Mouse (Mus musculus) left cerebral cortex, adult 2 months (tissue): ENCODE data around the gene Zfp523. TPM values are rescaled to one million over a fixed set of nuclear protein-coding genes. Genes with fewer than 3 reads are reported as not detected.

ENCODE experiments used
- DNase-seq, 2 experiments: peaks; one replicate each; pipeline ENCODE4 v3.0.0; 2021 to 2022; ENCODE audit warnings: low spot score in 2 of 2, mixed read lengths in 1 of 2; ENCODE audit errors: extremely low spot score in 1 of 2
- H3K27ac ChIP-seq: fragments of 200-600 bp; 2 replicates; pipeline ENCODE4 v1.8.1; 2022
- H3K4me3 ChIP-seq: fragments of 200-600 bp; 2 replicates; pipeline ENCODE4 v1.8.1; 2022
- CTCF ChIP-seq: fragments of 200-600 bp; IDR thresholded peaks from 2 replicates; pipeline ENCODE4 v1.8.1; 2022; ENCODE audit warnings: antibody characterized with exemption, mild to moderate bottlenecking, moderate library complexity
- intact Hi-C: fragments of 180-260 bp; cut with DNase I; formaldehyde crosslinking; loops from one replicate; pipeline ENCODE4 v1.15.1; 2025
- total RNA-seq, 2 experiments: library from RNA; stranded (reverse); gene quantifications; 2 replicates each; pipeline ENCODE4 v1.2.3; 2021

Gene Zfp523
- total RNA-seq, 2 experiments from 2014 or later, result 107 to 130 TPM

GRCm38 (mm10) chr17:28235982-28236635 lies 59.2 kb downstream of the Zfp523 start:
- DNase-seq, result no peak
- no peak for TF ChIP-seq CTCF
- intact Hi-C loops, result no loop called here
- H3K4me3 ChIP-seq, result no peak overlapping the region
- H3K27ac ChIP-seq, result peak overlapping the region; percentile 54; the same call in 1 of the 2 replicates

GRCm38 (mm10) chr17:28236636-28237015 lies 59.7 kb downstream of the Zfp523 start:
- no peak for TF ChIP-seq CTCF
- intact Hi-C loops, result no loop called here
- peak overlapping the region; percentile 54; the same call in 1 of the 2 replicates for H3K27ac ChIP-seq
- no peak for DNase-seq
- H3K4me3 ChIP-seq, result no peak overlapping the region

DNA sequence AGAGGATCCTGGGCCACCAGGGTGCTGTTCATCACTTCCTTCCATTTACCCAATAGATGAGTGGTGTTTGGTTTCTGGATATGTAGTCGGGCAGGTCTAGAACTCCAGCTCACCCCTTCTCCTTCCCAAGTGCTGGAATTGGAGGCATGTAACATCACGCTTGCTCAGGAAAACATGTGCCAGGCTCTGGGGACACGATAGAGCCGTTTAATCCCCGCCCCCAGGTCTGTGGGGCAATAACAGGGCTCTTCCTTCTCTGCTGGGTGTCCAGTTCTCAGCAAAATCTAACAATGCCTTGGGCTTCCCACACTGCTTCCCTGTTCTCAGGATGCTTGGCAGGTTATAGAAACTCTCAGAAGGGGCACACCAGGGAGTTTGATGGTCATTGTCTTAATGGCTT lies 60.4 kb downstream of the Zfp523 start:
- peak overlapping the region; percentile 16; the same call in 1 of the 2 replicates for H3K27ac ChIP-seq
- no peak overlapping the region for H3K4me3 ChIP-seq
- intact Hi-C loops, result no loop called here
- TF ChIP-seq CTCF, result no peak
- no peak for DNase-seq

DNA sequence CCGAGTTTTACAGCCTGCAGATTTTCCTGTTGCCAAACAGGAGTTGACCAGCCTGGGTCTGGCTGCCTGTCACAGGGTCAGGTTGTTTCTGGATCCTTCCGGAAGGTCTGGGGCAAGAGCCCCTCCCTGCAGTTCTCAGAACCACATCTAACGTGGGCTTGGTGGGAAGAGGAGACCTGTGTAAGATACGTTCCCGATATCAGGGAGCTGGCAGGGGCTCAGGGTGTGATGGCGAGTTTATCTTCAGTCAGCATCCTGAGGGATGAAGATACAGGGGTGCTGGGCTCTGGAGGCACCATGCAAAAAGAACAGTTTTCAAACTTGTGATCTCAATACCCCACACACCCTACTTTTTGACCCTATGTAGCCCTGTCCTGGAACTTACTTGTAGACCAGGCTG lies 60.9 kb downstream of the Zfp523 start:
- intact Hi-C loops, result no loop called here

GRCm38 (mm10) chr17:28240846-28241245 lies 63.9 kb downstream of the Zfp523 start:
- DNase-seq, result no peak
- no peak overlapping the region for H3K27ac ChIP-seq
- no peak overlapping the region for H3K4me3 ChIP-seq
- TF ChIP-seq CTCF, result no peak
- intact Hi-C loops, result no loop called here

More for the DNA sequence above, 60.9 kb downstream of the Zfp523 start:
- TF ChIP-seq CTCF, result no peak
- no peak for DNase-seq
- Histone ChIP-seq H3K4me3 (no peak overlapping the region), H3K27ac (peak overlapping the region; percentile 16; the same call in 1 of the 2 replicates)

DNA sequence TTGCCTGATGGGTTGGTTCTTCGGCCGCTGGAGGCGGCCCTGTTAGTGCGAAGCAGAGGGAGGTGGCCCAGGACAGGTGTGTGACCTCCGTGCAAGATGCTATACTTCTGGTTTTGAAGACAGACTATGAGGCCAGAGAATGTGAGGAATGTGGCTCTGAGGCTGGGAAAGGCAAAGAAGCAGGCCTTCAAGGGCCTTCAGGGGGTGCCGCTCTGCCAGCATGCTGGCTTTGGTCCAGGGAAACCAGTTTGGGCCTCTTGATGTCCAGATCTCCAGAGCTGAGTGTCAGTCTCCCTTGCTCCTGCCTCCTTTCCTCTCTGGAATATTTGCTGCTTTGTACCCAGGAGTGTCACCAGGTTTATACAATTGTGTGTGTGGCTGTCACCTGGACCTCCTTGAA lies 65.4 kb downstream of the Zfp523 start:
- intact Hi-C loops, result no loop called here
- Histone ChIP-seq H3K27ac (no peak overlapping the region), H3K4me3 (no peak overlapping the region)
- DNase-seq, result no peak
- no peak for TF ChIP-seq CTCF

GRCm38 (mm10) chr17:28244214-28244613 lies 67.3 kb downstream of the Zfp523 start:
- no peak overlapping the region for H3K27ac ChIP-seq

GRCm38 (mm10) chr17:28244714-28245113 lies 67.8 kb downstream of the Zfp523 start:
- DNase-seq, result no peak
- Histone ChIP-seq H3K4me3 (no peak overlapping the region), H3K27ac (no peak overlapping the region)
- TF ChIP-seq CTCF, result no peak
- intact Hi-C loops, result no loop called here

More at GRCm38 (mm10) chr17:28244214-28244613, 67.3 kb downstream of the Zfp523 start:
- no peak overlapping the region for H3K4me3 ChIP-seq
- intact Hi-C loops, result no loop called here
- no peak for DNase-seq
- TF ChIP-seq CTCF, result no peak

DNA sequence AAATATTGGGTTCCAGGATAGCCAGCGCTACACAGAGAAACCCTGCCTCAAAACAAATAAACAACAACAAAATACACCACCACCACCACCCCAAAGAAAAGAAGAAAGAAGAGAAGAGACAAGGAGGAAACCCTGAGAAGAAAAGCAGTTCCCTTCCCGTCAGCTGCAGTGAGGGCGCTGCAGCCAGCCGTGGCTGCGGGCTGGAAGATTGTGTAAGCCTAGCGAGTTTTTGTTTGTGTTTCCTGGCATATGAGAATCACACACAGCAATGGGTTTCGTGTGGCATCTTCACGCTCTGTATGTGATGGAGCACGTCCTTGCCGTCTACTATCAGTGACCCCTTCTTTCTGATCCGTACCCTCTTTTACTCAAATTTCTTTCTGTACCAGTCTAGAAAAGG lies 69.7 kb downstream of the Zfp523 start:
- no peak overlapping the region for H3K27ac ChIP-seq
- H3K4me3 ChIP-seq, result no peak overlapping the region
- TF ChIP-seq CTCF, result no peak
- no peak for DNase-seq
- intact Hi-C loops, result no loop called here

GRCm38 (mm10) chr17:28247613-28248012 lies 70.7 kb downstream of the Zfp523 start:
- no peak for TF ChIP-seq CTCF
- intact Hi-C loops, result no loop called here
- DNase-seq, result no peak
- Histone ChIP-seq H3K4me3 (no peak overlapping the region), H3K27ac (no peak overlapping the region)

DNA sequence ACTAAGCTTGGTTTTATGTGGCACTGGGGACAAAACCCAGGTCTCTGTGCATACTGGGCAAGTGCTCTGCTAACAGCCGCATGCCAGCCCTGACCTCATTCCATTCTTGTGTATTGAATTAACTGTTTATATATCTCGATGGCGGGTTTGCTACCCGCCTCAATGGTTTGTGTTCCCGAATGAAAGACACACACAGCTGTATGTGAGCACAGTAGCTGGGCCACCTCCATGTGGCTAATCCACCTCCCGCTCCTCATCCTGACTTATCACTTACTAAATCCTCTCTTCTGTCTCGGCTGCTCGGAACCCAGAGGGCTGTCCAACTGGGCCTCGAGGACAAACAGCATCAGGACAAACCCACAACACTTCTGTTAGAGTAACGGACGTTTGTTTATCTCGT lies 72.1 kb downstream of the Zfp523 start:
- intact Hi-C loops, result no loop called here
- no peak overlapping the region for H3K27ac ChIP-seq
- no peak overlapping the region for H3K4me3 ChIP-seq
- no peak for DNase-seq
- TF ChIP-seq CTCF, result no peak

- no peak for TF ChIP-seq CTCF
- intact Hi-C loops, result no loop called here
- no peak overlapping the region for H3K4me3 ChIP-seq
- no peak overlapping the region for H3K27ac ChIP-seq
- no peak for DNase-seq
Measured at GRCm38 (mm10) chr17:28251579-28252280, 74.8 kb downstream of the Zfp523 start.

- intact Hi-C loops, result no loop called here
- no peak overlapping the region for H3K27ac ChIP-seq
- no peak for TF ChIP-seq CTCF
- no peak overlapping the region for H3K4me3 ChIP-seq
- no peak for DNase-seq
Measured at GRCm38 (mm10) chr17:28252281-28252648, 75.3 kb downstream of the Zfp523 start.
